Mouse (Mus musculus): ENCODE measurements at regions not wholly inside any gene's neighbourhood (a gene's known extent, or its start where the extent isn't known, plus 50 kb on each side); places are given as distances from the start of the nearest gene placed in this dataset.

DNA sequence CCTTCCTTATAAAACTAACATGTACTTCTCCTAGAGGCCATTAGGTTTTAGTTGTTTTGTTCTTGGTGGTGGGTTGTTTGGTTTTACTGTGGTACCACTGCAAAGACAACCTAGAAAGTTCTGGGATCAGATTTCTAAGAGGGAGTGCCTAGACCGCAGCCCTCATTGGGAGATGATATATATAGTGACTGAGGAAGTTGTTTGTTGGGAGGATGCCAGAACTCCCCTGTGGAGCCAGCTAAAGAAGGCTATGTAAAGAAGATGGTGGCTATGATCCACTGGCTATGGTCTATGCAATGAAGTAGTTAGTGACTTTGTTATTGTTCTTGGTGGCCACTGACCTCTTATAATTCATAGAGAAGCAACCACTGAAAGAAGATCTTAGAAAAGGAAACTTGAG is 283.8 kb upstream of the Kif2a start:
- Histone ChIP-seq H3K9ac (ENCODE audit: low read length) (no peak overlapping the region), H3K36me3 (ENCODE audit: control insufficient read depth, insufficient read depth, low read length) (no peaks in the 10 kb centered on the region), H3K9me3 (replicated peaks; ENCODE audit: control insufficient read depth, low read length) (no peaks in the 10 kb centered on the region), H3K27me3 (ENCODE audit: control insufficient read depth, insufficient read depth, low read length) (no peaks in the 10 kb centered on the region), H3K4me1 (ENCODE audit: control insufficient read depth, insufficient read depth, low read length) (0 out of 2 replicates have a peak, but pooled peaks cover 2% of the 10 kb centered on the region), H3K4me2 (ENCODE audit: low read depth, low read length) (no peak overlapping the region), H3K4me3 (replicated peaks; ENCODE audit: low read length) (no peak overlapping the region), H3K27ac (ENCODE audit: low read length) (no peak overlapping the region)
- 53% methylated on average over 1 of the region's 1 CpGs for WGBS
- no peak for ATAC-seq (ENCODE audit: insufficient read depth, low FRiP score)

DNA sequence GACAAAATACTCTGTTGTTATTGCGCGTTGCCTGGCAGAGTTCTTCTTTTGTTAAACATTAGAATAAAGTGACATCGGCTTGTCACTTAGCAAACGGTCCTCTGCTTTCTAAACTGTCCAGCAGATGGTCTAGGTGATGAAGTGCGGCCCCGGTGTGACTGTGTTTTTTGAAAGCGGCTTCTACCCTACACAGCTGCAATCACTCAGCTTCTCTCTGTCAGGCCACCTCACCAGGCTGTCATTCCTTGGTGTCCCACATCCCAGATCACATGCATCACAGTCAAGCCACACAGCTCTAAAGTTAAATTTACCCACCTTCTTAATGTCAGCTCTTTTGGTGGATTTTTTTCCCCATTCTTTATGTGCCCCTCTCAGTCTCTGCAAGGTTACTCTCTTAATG is 282.0 kb upstream of the Kif2a start:
- Histone ChIP-seq H3K9me3 (replicated peaks; ENCODE audit: control insufficient read depth, low read length) (no peaks in the 10 kb centered on the region), H3K9ac (ENCODE audit: low read length) (no peak overlapping the region), H3K36me3 (ENCODE audit: control insufficient read depth, insufficient read depth, low read length) (no peaks in the 10 kb centered on the region), H3K27me3 (ENCODE audit: control insufficient read depth, insufficient read depth, low read length) (no peaks in the 10 kb centered on the region), H3K4me2 (ENCODE audit: low read depth, low read length) (no peak overlapping the region), H3K4me1 (ENCODE audit: control insufficient read depth, insufficient read depth, low read length) (0 out of 2 replicates have a peak, but pooled peaks cover 2% of the 10 kb centered on the region), H3K27ac (ENCODE audit: low read length) (no peak overlapping the region), H3K4me3 (replicated peaks; ENCODE audit: low read length) (no peak overlapping the region)
- WGBS = 48% methylated on average over 7 of the region's 7 CpGs
- no peak for ATAC-seq (ENCODE audit: insufficient read depth, low FRiP score)

DNA sequence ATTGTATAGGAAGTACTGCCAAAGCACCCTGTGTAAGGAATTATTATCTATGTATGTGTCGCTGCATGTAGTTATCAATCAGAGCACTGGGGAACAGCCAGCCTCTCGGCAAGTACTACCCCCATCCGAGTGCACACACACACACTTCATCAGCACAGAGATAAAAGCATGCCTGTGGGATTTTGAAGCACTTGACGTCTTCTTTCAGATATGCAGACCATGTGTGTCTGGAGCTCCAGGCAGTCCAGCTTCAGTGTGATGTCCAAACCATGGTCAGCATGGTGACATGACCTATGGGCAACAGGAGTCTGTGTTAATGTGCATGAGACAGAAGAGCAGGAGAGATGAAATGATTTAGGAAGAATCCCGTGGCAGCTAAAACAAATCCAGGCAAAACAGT is 281.4 kb upstream of the Kif2a start:
- Histone ChIP-seq H3K27me3 (ENCODE audit: control insufficient read depth, insufficient read depth, low read length) (no peaks in the 10 kb centered on the region), H3K4me3 (replicated peaks; ENCODE audit: low read length) (no peak overlapping the region), H3K9me3 (replicated peaks; ENCODE audit: control insufficient read depth, low read length) (no peaks in the 10 kb centered on the region), H3K36me3 (ENCODE audit: control insufficient read depth, insufficient read depth, low read length) (no peaks in the 10 kb centered on the region), H3K4me2 (ENCODE audit: low read depth, low read length) (no peak overlapping the region), H3K27ac (ENCODE audit: low read length) (no peak overlapping the region), H3K9ac (ENCODE audit: low read length) (no peak overlapping the region), H3K4me1 (ENCODE audit: control insufficient read depth, insufficient read depth, low read length) (0 out of 2 replicates have a peak, but pooled peaks cover 2% of the 10 kb centered on the region)
- 38% methylated on average over 5 of the region's 5 CpGs for WGBS
- no peak for ATAC-seq (ENCODE audit: insufficient read depth, low FRiP score)

DNA sequence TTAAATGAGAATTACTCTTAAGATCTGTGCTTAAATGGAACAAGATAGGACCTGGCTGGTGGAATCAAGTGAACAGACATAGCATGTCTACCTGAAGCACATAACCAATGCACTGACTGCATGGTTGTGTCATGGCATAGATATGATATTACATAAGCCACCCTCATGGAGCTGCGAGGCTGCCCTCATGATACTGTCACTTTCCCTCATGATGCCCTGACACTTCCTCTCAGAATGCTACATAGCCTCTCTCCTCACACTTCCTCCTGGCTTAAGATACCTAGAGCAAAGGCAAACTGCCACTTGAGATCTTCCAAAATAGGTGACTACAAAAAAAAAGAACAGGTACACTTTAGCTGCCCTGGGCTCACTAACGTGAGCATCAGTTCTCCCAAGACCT is 278.9 kb upstream of the Kif2a start:
- Histone ChIP-seq H3K4me1 (ENCODE audit: control insufficient read depth, insufficient read depth, low read length) (0 out of 2 replicates have a peak, but pooled peaks cover 2% of the 10 kb centered on the region), H3K4me2 (ENCODE audit: low read depth, low read length) (no peak overlapping the region), H3K4me3 (replicated peaks; ENCODE audit: low read length) (no peak overlapping the region), H3K36me3 (ENCODE audit: control insufficient read depth, insufficient read depth, low read length) (no peaks in the 10 kb centered on the region), H3K9me3 (replicated peaks; ENCODE audit: control insufficient read depth, low read length) (no peaks in the 10 kb centered on the region), H3K27ac (ENCODE audit: low read length) (no peak overlapping the region), H3K27me3 (ENCODE audit: control insufficient read depth, insufficient read depth, low read length) (no peaks in the 10 kb centered on the region), H3K9ac (ENCODE audit: low read length) (no peak overlapping the region)
- ATAC-seq (ENCODE audit: insufficient read depth, low FRiP score) = no peak
- WGBS = 84% methylated on average over 2 of the region's 2 CpGs

DNA sequence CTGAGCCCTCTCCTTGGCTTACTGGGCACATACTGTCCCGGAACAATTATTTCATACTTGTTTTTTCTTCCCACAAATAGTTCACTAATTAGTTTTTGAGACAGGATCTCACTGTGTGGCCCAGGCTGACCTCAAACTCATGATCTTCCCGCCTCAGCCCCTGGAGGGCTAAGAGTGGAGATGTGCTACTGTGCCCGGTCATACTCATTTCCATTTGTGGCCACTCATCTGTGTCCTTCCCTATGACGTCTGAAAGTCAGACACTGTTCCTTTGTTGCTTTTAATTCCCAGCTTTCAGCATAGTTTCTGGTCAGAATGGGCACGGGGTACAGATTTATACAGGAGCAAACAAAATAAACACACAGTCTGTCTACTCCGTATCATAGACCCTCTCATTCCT is 242.7 kb upstream of the Kif2a start:
- 65% methylated on average over 6 of the region's 6 CpGs for whole genome bisulfite sequencing
- Histone ChIP-seq H3K27me3 (ENCODE audit: control insufficient read depth, insufficient read depth, low read length) (no peaks in the 10 kb centered on the region), H3K4me3 (replicated peaks; ENCODE audit: low read length) (no peak overlapping the region), H3K4me2 (ENCODE audit: low read depth, low read length) (no peak overlapping the region), H3K27ac (ENCODE audit: low read length) (no peak overlapping the region), H3K9ac (ENCODE audit: low read length) (no peak overlapping the region), H3K4me1 (ENCODE audit: control insufficient read depth, insufficient read depth, low read length) (no peaks in the 10 kb centered on the region), H3K36me3 (ENCODE audit: control insufficient read depth, insufficient read depth, low read length) (no peaks in the 10 kb centered on the region), H3K9me3 (replicated peaks; ENCODE audit: control insufficient read depth, low read length) (no peaks in the 10 kb centered on the region)
- no peak for ATAC-seq (ENCODE audit: insufficient read depth, low FRiP score)

DNA sequence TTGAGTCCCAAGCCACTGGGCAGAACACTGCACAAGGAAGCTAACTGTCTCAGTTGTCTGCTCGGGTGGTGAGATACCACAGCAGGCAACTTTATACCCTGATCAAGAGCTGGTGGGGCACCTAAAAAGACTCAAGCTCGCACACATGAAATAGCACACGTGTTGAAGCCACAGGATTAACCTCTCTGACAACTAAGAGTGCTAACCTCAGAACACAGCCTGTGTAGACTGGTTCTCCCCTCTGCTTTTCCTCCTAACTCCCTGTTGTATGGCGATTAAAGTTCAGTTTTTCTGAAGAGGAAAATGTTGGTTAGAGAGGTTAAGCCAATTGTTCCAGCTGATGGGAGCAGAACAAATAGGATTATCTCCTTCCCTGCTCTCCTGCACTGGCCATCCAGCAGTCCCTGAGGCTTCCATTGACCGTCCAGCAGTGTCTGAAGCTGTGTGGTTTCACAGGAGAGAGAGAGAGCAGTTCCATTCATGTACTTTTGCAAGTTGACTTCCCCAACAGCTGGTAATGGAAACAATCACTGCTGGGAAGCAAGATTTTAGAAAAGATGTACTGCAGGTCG is 239.6 kb upstream of the Kif2a start:
- Histone ChIP-seq H3K9ac (ENCODE audit: low read length) (no peak overlapping the region), H3K9me3 (replicated peaks; ENCODE audit: control insufficient read depth, low read length) (no peaks in the 10 kb centered on the region), H3K36me3 (ENCODE audit: control insufficient read depth, insufficient read depth, low read length) (no peaks in the 10 kb centered on the region), H3K4me3 (replicated peaks; ENCODE audit: low read length) (no peak overlapping the region), H3K4me1 (ENCODE audit: control insufficient read depth, insufficient read depth, low read length) (no peaks in the 10 kb centered on the region), H3K27ac (ENCODE audit: low read length) (no peak overlapping the region), H3K27me3 (ENCODE audit: control insufficient read depth, insufficient read depth, low read length) (no peaks in the 10 kb centered on the region), H3K4me2 (ENCODE audit: low read depth, low read length) (no peak overlapping the region)
- ATAC-seq (ENCODE audit: insufficient read depth, low FRiP score) = no peak
- 73% methylated on average over 6 of the region's 6 CpGs for WGBS

DNA sequence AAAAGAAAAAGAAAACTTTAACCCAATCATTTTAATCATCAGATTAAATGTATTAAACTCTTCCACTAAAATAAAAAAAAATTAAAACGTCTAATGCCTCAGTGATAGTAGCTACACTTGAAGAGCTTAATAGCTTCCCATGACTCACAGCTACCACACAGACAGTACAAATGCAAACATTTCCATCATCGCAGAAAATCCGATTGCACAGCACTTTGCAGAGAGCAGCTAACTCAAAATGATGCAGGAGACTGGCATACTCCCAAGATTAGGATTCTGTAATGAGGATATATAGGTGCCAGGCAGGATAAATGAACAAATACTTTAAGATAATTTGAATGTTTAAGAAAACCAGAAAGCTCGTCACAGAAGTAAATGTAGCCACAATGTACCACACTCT is 238.3 kb upstream of the Kif2a start:
- Histone ChIP-seq H3K4me3 (replicated peaks; ENCODE audit: low read length) (no peak overlapping the region), H3K9me3 (replicated peaks; ENCODE audit: control insufficient read depth, low read length) (no peaks in the 10 kb centered on the region), H3K27me3 (ENCODE audit: control insufficient read depth, insufficient read depth, low read length) (no peaks in the 10 kb centered on the region), H3K36me3 (ENCODE audit: control insufficient read depth, insufficient read depth, low read length) (no peaks in the 10 kb centered on the region), H3K4me1 (ENCODE audit: control insufficient read depth, insufficient read depth, low read length) (no peaks in the 10 kb centered on the region), H3K27ac (ENCODE audit: low read length) (no peak overlapping the region), H3K4me2 (ENCODE audit: low read depth, low read length) (no peak overlapping the region), H3K9ac (ENCODE audit: low read length) (no peak overlapping the region)
- no peak for ATAC-seq (ENCODE audit: insufficient read depth, low FRiP score)
- 63% methylated on average over 4 of the region's 4 CpGs for WGBS

DNA sequence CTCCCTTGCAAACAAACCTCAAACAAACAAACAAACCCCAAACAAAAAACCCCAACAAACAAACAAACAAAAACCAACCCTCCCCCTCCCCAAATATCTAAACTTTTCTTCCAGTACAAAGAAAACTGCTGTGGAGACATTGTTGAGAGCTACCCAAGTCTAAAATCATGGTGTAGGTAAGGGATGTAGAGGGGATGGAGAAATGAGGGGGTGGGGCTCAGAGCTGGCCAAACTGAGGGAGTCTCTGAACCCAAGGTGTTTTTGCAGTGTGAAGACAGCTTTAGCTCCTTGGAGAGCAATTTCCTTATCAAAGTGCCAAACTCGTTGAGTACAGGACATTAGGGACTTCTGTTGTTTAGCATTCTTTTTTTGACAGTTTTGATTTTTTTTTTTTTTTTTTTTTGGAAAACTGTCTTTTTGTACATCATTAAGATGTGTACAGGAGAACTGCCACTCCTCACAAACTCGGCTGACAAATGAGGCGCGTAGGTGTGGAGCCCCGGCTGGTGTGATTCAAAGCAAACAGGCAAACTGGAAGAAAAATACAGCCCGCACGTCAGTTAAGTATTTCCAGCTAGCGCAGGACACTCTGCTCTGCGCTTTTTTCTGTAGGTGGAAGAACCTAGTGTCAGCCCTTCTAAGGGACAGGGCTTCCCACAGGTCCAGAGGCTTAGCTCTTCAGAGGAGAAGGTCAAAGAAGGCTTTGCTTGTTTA is 226.0 kb upstream of the Kif2a start:
- no peaks in the 10 kb centered on the region for H3K27me3 ChIP-seq (ENCODE audit: control insufficient read depth, insufficient read depth, low read length)
- H3K9me3 ChIP-seq (replicated peaks; ENCODE audit: control insufficient read depth, low read length) = no peaks in the 10 kb centered on the region
- ATAC-seq (ENCODE audit: insufficient read depth, low FRiP score) = no peak
- H3K4me3 ChIP-seq (replicated peaks; ENCODE audit: low read length) = no peak overlapping the region
- no peak overlapping the region for H3K27ac ChIP-seq (ENCODE audit: low read length)
- no peaks in the 10 kb centered on the region for H3K36me3 ChIP-seq (ENCODE audit: control insufficient read depth, insufficient read depth, low read length)
- no peak overlapping the region for H3K4me2 ChIP-seq (ENCODE audit: low read depth, low read length)
- no peak overlapping the region for H3K9ac ChIP-seq (ENCODE audit: low read length)
- peaks cover 6% of the 10 kb centered on the region; the same call in 1 of the 2 replicates for H3K4me1 ChIP-seq (ENCODE audit: control insufficient read depth, insufficient read depth, low read length)
- 29% methylated on average over 9 of the region's 9 CpGs for WGBS

DNA sequence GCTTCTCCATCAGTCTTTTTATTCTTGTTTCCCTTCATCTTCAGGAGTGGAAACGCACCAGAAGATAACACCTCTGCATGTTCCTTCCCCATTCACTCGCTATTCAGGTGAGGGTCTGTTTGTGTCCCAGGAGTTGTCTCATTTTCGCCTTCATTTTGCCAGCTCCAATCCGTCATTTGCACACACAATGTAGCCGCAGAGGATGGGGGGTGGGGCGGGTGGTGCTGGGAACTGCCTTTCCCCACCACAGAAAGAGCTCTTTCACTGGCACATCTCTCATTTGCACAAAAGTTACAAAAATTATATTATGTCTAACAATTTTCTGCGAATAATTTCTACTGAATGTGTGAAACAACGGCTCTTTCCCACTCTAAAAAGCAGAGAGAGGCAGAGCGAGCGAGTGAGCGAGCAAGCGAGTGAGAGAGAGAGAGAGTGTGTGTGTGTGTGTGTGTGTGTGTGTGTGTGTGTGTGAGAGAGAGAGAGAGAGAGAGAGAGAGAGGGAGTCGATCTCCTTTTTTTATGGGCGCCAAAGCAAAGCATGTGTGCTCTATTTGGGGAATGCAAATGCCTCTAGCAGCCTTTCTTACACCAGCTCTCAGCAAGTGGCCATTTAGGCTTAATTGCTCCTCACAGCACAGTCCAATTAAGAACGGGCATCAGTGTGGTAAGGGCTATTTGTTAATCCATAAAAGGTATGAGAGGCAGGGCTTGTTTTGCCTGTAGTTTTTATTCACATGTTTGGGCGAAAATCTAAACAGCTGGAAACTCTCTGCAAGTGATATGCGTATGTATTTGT is 225.2 kb upstream of the Kif2a start:
- Histone ChIP-seq H3K36me3 (ENCODE audit: control insufficient read depth, insufficient read depth, low read length) (no peaks in the 10 kb centered on the region), H3K4me1 (ENCODE audit: control insufficient read depth, insufficient read depth, low read length) (peaks cover 6% of the 10 kb centered on the region; the same call in 1 of the 2 replicates), H3K4me3 (replicated peaks; ENCODE audit: low read length) (no peak overlapping the region), H3K27me3 (ENCODE audit: control insufficient read depth, insufficient read depth, low read length) (no peaks in the 10 kb centered on the region), H3K4me2 (ENCODE audit: low read depth, low read length) (no peak overlapping the region), H3K9me3 (replicated peaks; ENCODE audit: control insufficient read depth, low read length) (no peaks in the 10 kb centered on the region), H3K9ac (ENCODE audit: low read length) (no peak overlapping the region), H3K27ac (ENCODE audit: low read length) (no peak overlapping the region)
- 26% methylated on average over 17 of the region's 17 CpGs for WGBS
- ATAC-seq (ENCODE audit: insufficient read depth, low FRiP score) = no peak
